Mouse (Mus musculus) bone marrow, adult 2 months (tissue): Measurements from ENCODE around the gene Egflam.

ENCODE experiments used
- CTCF ChIP-seq: fragments of 200-500 bp; IDR thresholded peaks from 2 replicates; pipeline ENCODE4 v1.5.1; 2011; ENCODE audit warnings: low read length, control low read depth; ENCODE audit not compliant: control insufficient read depth, insufficient read depth
- POLR2A ChIP-seq: fragments of 200-500 bp; IDR thresholded peaks from 2 replicates; pipeline ENCODE4 v1.6.1; 2011; ENCODE audit warnings: low read depth, mild to moderate bottlenecking, control low read depth, low read length, borderline replicate concordance; ENCODE audit not compliant: control insufficient read depth

GRCm38 (mm10) chr15:7287911-7288310, 110.3 kb downstream of the Egflam start:
- TF ChIP-seq POLR2A (no peak), CTCF (no peak)
